Mouse (Mus musculus) liver, postnatal 0 days (tissue): Measurements from ENCODE around the gene Gm49369.

Experiments used
- CTCF ChIP-seq: sonication (generic); IDR thresholded peaks from 2 replicates; pipeline ENCODE4 v1.5.1; 2016; ENCODE audit warnings: antibody characterized with exemption, low read depth
- EP300 ChIP-seq: IDR thresholded peaks from 2 replicates; pipeline ENCODE4 v1.6.1; 2016; ENCODE audit warnings: antibody characterized with exemption, low read depth, mild to moderate bottlenecking

GRCm38 (mm10) chr7:142330271-142330724 is 52.2 kb downstream of the Gm49369 start:
- no peak for TF ChIP-seq CTCF
- peak; percentile 37; the same call in 1 of the 2 replicates for TF ChIP-seq EP300
